Mouse (Mus musculus): ENCODE measurements around the gene Iqcj. TPM values are rescaled to one million over a fixed set of nuclear protein-coding genes. Genes with fewer than 3 reads are reported as not detected.

Iqcj gene
- total and polyA plus RNA-seq, 2 experiments from 2014 or later: 0.24 to 2.5 TPM

- no peak overlapping the region for H3K27ac ChIP-seq (ENCODE audit: low read depth, low read length)
- ATAC-seq: no peak
- H3K9ac ChIP-seq: no peak overlapping the region
- no peak for TF ChIP-seq CTCF (IDR thresholded peaks at IDR 0.05; ENCODE audit: low read depth)
- H3K4me1 ChIP-seq (ENCODE audit: insufficient read depth): no peaks in the 10 kb centered on the region
- H3K36me3 ChIP-seq (ENCODE audit: insufficient read depth): no peaks in the 10 kb centered on the region
- no peak overlapping the region for H3K4me3 ChIP-seq (ENCODE audit: low read depth, low read length)
- H3K27me3 ChIP-seq (ENCODE audit: insufficient read depth, low read length): no peaks in the 10 kb centered on the region
- DNase-seq: no peak
- WGBS: 67% methylated on average over 1 of the region's 1 CpGs
- H3K9me3 ChIP-seq (ENCODE audit: low read length): no peaks in the 10 kb centered on the region
- no peak overlapping the region for H3K4me2 ChIP-seq (ENCODE audit: low read depth)
These were observed 5.8 kb upstream of the Iqcj start for GRCm38 (mm10) chr3:67886176-67886575.

- ATAC-seq: no peak
These were observed 4.8 kb upstream of the Iqcj start for GRCm38 (mm10) chr3:67887251-67887650.

GRCm38 (mm10) chr3:67892768-67893167 is 748 bp downstream of the Iqcj start:
- Histone ChIP-seq H3K27ac (ENCODE audit: low read depth, low read length) (peak overlapping the region; percentile 69; the same call in 1 of the 2 replicates), H3K4me2 (ENCODE audit: low read depth) (peak overlapping the region; percentile 61)
- ATAC-seq: peak; percentile 66

More at GRCm38 (mm10) chr3:67887251-67887650, 4.8 kb upstream of the Iqcj start:
- H3K4me1 ChIP-seq (ENCODE audit: insufficient read depth): no peaks in the 10 kb centered on the region
- H3K4me2 ChIP-seq (ENCODE audit: low read depth): no peak overlapping the region
- no peaks in the 10 kb centered on the region for H3K9me3 ChIP-seq (ENCODE audit: low read length)
- DNase-seq: no peak
- no peaks in the 10 kb centered on the region for H3K36me3 ChIP-seq (ENCODE audit: insufficient read depth)
- H3K27ac ChIP-seq (ENCODE audit: low read depth, low read length): no peak overlapping the region
- H3K4me3 ChIP-seq (ENCODE audit: low read depth, low read length): no peak overlapping the region
- no peak overlapping the region for H3K9ac ChIP-seq
- no peak for TF ChIP-seq CTCF (IDR thresholded peaks at IDR 0.05; ENCODE audit: low read depth)
- H3K27me3 ChIP-seq (ENCODE audit: insufficient read depth, low read length): no peaks in the 10 kb centered on the region

GRCm38 (mm10) chr3:67902517-67902916 is 10.5 kb downstream of the Iqcj start:
- H3K4me1 ChIP-seq (ENCODE audit: insufficient read depth): no peaks in the 10 kb centered on the region
- H3K4me2 ChIP-seq (ENCODE audit: low read depth): no peak overlapping the region
- 83% methylated on average over 4 of the region's 4 CpGs for WGBS
- no peak for DNase-seq
- H3K27ac ChIP-seq (ENCODE audit: low read depth, low read length): no peak overlapping the region
- ATAC-seq: no peak
- H3K4me3 ChIP-seq (ENCODE audit: low read depth, low read length): no peak overlapping the region
- H3K9ac ChIP-seq: no peak overlapping the region
- H3K9me3 ChIP-seq (ENCODE audit: low read length): no peaks in the 10 kb centered on the region
- H3K27me3 ChIP-seq (ENCODE audit: insufficient read depth, low read length): no peaks in the 10 kb centered on the region
- H3K36me3 ChIP-seq (ENCODE audit: insufficient read depth): no peaks in the 10 kb centered on the region
- TF ChIP-seq CTCF (IDR thresholded peaks at IDR 0.05; ENCODE audit: low read depth): no peak

More at GRCm38 (mm10) chr3:67892768-67893167, 748 bp downstream of the Iqcj start:
- peak overlapping the region; percentile 43 for H3K4me3 ChIP-seq (ENCODE audit: low read depth, low read length)
- H3K4me1 ChIP-seq (ENCODE audit: insufficient read depth): no peaks in the 10 kb centered on the region
- H3K27me3 ChIP-seq (ENCODE audit: insufficient read depth, low read length): no peaks in the 10 kb centered on the region
- no peaks in the 10 kb centered on the region for H3K9me3 ChIP-seq (ENCODE audit: low read length)
- no peaks in the 10 kb centered on the region for H3K36me3 ChIP-seq (ENCODE audit: insufficient read depth)
- no peak for TF ChIP-seq CTCF (IDR thresholded peaks at IDR 0.05; ENCODE audit: low read depth)
- peak; percentile 47 for DNase-seq
- 37% methylated on average over 10 of the region's 10 CpGs for WGBS
- H3K9ac ChIP-seq: peak overlapping the region; percentile 49

- H3K4me3 ChIP-seq (ENCODE audit: low read depth, low read length): no peak overlapping the region
- H3K36me3 ChIP-seq (ENCODE audit: insufficient read depth): no peaks in the 10 kb centered on the region
- TF ChIP-seq CTCF (IDR thresholded peaks at IDR 0.05; ENCODE audit: low read depth): no peak
- no peaks in the 10 kb centered on the region for H3K4me1 ChIP-seq (ENCODE audit: insufficient read depth)
- no peak overlapping the region for H3K9ac ChIP-seq
- no peaks in the 10 kb centered on the region for H3K27me3 ChIP-seq (ENCODE audit: insufficient read depth, low read length)
- DNase-seq (no peak), ATAC-seq (no peak)
- H3K4me2 ChIP-seq (ENCODE audit: low read depth): no peak overlapping the region
- no peaks in the 10 kb centered on the region for H3K9me3 ChIP-seq (ENCODE audit: low read length)
- WGBS: 78% methylated on average over 2 of the region's 2 CpGs
- no peak overlapping the region for H3K27ac ChIP-seq (ENCODE audit: low read depth, low read length)
These were observed 16.6 kb downstream of the Iqcj start for GRCm38 (mm10) chr3:67908586-67908985.

- no peak for TF ChIP-seq CTCF (IDR thresholded peaks at IDR 0.05; ENCODE audit: low read depth)
These were observed 26.1 kb downstream of the Iqcj start for GRCm38 (mm10) chr3:67918098-67918497.

GRCm38 (mm10) chr3:67918634-67919259 is 26.7 kb downstream of the Iqcj start:
- Histone ChIP-seq H3K4me3 (ENCODE audit: low read depth, low read length) (no peak overlapping the region), H3K27me3 (ENCODE audit: insufficient read depth, low read length) (no peaks in the 10 kb centered on the region), H3K9ac (no peak overlapping the region), H3K27ac (ENCODE audit: low read depth, low read length) (no peak overlapping the region), H3K36me3 (ENCODE audit: insufficient read depth) (no peaks in the 10 kb centered on the region), H3K9me3 (ENCODE audit: low read length) (no peaks in the 10 kb centered on the region), H3K4me1 (ENCODE audit: insufficient read depth) (no peaks in the 10 kb centered on the region), H3K4me2 (ENCODE audit: low read depth) (no peak overlapping the region)
- ATAC-seq: peak; percentile 77
- TF ChIP-seq CTCF (IDR thresholded peaks at IDR 0.05; ENCODE audit: low read depth): no peak
- peak; percentile 32 for DNase-seq
- WGBS: 29% methylated on average over 8 of the region's 8 CpGs

More at GRCm38 (mm10) chr3:67918098-67918497, 26.1 kb downstream of the Iqcj start:
- H3K4me3 ChIP-seq (ENCODE audit: low read depth, low read length): no peak overlapping the region
- DNase-seq: no peak
- no peak overlapping the region for H3K4me2 ChIP-seq (ENCODE audit: low read depth)
- no peak overlapping the region for H3K9ac ChIP-seq
- H3K27me3 ChIP-seq (ENCODE audit: insufficient read depth, low read length): no peaks in the 10 kb centered on the region
- H3K9me3 ChIP-seq (ENCODE audit: low read length): no peaks in the 10 kb centered on the region
- no peak overlapping the region for H3K27ac ChIP-seq (ENCODE audit: low read depth, low read length)
- no peaks in the 10 kb centered on the region for H3K4me1 ChIP-seq (ENCODE audit: insufficient read depth)
- 77% methylated on average over 3 of the region's 3 CpGs for WGBS
- no peaks in the 10 kb centered on the region for H3K36me3 ChIP-seq (ENCODE audit: insufficient read depth)
- no peak for ATAC-seq

Measured in forebrain, postnatal 0 days (tissue).